Mouse (Mus musculus) cerebellum, adult 8-10 months (tissue): Measurements from ENCODE around the gene Sertad4.

Source experiments
- DNase-seq: peaks from one replicate; pipeline ENCODE4 v3.0.0; 2022

Gene Sertad4

DNA sequence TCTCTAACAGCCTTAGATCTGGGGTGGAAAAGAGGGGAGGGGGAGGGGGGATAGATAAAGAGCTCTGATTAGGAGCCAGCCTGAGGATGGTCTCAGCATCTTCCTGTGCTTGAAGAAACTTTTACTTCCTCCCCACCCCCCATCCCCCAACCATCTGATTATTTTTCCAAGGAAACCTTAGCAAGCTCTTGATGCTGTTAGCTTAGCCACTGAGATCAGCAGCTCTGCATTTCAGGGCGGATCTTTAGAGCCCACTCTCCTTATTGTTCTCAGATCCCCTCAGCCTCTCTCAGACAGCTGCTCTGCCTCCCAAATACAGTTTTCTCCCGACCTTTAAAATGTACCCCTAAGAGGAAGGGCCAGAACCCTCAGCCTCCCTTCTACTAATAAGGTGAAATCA lies 4.4 kb downstream of the Sertad4 start:
- no peak for DNase-seq

DNA sequence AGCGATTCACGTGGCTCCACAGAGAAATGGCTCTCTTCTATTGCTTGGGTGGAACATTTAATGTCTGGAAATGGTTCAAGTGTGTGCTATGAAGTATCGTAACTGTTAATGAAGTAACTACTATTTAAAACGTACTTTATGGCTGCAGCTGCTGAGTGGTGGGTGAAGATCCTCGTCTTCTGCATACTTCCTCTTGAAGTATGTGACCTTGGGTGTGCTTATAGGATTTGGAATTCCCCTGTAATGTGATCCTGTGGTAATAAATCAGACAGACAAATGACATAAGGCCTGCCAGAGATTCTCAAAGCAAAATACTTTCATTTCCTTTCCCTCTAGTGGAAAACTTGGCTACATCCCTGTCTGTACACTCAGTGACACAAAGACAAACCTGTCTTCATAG lies 5.9 kb downstream of the Sertad4 start:
- no peak for DNase-seq

DNA sequence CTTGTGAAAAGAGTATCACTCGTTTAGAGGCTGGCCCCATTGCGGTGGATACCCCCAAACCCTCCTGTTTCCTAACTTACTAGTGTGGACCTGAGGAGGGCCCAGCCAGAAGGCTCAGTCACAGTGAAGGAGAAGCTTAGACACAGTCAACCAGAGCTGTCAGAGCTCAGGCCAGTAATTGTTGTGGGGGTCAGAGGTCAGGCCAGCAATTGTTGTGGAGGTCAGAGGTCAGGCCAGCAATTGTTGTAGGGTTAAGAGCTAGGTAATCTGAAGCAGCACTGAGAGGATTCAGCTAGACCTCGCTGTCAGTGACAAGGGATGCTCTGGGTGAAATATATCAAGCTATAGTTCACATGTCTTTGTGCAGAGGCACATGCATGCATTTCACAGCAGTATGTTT lies 8.3 kb downstream of the Sertad4 start:
- no peak for DNase-seq

DNA sequence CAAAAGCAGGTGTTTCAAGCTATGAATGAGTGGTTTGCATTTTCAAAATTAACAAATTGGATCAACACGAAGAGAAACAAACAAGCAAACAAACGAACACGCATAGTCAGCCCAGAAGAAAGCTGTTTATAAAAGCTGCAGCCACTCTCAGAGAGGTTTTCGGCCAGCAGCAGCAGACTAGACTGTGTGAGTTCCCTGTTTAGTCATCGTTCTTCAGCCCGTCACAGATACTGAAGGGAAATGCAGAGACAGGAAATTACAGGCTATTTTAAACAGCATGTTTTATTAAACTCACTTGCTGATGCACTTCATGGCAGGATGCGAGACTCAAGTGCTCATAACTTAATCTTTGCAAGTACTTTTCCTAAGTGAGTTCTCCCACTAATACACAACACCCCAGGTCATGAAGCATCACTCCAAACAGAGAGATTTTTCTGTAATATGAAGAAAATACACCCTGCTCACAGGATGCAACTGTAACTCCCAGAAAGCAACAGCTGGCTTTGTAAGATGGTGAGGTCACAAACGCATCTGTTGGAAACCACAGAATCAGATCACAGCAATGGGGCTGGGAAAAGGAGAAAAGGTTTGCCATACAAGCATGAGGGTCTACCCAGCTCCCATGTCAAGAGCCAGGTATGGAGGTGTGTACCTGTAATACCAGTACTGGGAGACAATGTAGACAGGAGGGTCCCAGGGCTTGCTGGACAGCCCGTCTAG lies 14.3 kb downstream of the Sertad4 start:
- DNase-seq: no peak

DNA sequence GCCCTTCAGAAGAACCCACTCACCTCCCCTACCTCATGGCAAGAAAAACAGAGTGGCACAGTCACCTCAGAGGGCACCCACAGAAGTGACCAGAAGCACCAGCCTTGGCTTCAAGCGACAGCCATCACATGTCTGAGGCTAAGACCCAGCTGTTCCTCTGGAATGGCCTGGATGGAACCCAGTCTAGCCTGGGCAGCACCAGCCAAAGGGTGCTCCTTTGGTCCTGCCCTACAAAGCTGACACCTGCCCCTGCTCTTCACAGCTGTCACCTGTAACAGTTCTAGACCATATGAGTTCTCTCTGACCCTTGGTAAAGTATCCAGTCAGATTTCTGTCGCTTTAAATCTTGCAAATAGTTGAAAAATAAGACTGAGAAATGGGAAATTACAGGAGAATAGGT lies 14.9 kb downstream of the Sertad4 start:
- no peak for DNase-seq

DNA sequence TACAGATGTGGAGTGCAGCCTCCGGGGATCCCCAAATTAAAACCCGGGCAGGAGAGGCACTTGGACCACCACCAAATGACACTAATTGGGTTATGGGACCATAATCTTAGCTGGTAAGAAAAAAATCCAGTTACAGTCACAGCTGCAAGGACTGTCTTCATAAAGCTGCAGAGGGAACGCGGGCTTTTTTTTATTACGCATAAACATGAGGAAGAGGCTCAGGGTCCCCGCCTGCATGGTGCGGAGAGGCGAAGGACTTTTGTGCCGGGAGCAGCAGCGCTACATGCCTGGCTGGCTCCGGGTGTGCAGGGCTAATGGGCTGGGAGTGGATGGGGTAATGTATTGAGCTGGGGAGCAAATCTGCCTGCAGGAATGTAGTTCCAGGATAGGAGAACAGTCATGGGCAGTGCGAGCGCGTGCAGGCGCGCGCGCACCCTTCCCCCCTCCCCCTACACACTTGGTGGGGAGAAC lies 20.3 kb downstream of the Sertad4 start:
- DNase-seq: no peak

DNA sequence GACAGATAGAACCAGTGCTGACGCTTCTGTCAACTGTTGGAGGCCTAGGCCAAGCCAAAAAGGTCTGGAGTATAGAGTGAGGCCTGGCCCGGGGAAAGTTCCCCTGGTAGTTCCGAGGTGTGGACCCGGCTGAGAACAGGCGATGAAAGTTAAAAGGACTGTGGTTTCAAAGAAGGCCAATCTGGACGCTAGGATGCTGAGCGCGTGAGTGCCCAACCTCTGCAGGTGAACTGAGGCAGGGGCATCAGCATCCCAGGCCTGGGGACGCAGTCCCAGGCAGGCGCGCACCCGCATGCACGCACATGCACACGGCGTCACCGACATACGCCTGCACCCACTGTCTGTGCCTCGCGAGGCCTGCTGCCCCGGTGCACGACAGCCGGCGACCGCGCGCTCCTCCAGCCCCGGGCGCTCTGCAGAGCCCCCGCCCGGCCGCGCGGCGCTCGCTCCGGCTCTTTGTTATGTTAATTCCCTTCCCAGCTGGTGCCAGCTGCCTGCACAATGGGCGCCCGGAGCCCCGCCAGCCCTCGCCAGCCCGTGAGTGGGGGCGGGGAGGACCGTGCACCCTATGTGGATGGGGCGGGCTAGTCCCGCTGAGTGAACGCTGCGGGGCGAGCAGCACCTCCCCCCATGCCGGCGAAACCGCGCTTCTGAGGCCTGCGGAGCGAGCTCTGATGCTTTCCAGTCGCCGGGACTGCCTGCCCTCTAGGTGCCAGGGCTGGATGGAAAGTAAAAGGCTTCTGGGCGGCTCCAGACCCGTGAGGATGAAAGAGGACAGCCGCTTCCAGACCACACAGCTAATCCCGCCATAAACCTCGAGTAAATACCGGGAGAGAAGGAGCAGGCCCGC lies 21.0 kb downstream of the Sertad4 start:
- DNase-seq: peak; percentile 73

DNA sequence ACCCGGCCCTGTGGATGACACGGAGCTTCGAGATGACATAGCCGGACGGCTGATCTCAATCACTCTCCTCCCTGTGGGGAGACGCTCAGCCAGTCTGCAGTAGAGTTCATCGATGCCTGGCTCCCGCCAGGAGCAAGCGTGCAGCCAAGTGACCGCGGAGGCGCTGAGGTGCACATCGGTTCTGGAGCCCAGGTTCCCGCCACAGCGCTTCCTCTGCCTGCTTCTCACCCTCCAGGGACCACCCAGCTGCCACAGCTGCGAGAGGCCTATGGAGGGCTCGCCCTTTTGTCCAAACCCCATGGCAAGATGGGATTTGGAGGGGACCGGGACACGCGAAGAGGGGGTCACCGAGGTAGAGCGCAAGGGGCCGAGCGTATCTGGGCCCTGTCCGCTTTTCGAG lies 22.0 kb downstream of the Sertad4 start:
- no peak for DNase-seq

DNA sequence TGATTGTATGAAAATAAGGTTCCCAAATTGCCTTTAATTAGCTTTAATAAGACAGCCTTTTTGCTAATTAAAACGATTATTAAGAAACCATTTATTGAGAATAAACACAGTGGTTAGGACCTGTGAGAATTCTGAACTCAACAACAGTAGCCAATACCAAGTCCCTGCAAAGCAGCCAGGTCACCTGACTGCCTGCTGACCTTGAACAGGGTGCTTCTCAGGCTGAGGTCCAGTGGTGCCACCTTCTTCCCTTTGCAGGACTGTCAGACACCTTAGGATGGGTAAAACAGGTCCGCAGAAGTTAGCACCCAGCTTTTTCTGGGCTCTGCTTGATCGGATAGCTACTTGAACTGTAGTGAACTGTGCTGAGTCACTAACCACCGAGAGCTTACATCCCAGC lies 22.5 kb downstream of the Sertad4 start:
- DNase-seq: no peak

DNA sequence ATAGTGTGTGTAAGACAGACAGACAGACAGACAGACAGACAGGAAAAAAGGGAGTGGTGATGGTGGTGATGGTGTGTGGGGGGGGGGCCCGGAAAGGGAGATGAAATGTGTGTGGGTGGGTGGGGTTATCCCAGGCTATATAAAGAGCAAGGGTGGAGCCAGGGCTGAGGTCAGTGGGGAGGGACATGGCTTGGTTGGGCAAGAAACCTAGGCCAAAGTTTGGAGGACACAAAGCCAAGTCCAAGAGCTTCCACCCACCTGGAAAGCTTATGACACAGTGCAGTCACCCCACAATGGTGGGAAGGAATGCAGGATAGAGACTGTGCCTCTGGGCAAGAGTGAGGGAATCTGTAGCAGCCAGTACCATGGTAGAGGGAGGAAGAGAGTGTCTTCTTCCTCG lies 23.2 kb downstream of the Sertad4 start:
- DNase-seq: no peak

DNA sequence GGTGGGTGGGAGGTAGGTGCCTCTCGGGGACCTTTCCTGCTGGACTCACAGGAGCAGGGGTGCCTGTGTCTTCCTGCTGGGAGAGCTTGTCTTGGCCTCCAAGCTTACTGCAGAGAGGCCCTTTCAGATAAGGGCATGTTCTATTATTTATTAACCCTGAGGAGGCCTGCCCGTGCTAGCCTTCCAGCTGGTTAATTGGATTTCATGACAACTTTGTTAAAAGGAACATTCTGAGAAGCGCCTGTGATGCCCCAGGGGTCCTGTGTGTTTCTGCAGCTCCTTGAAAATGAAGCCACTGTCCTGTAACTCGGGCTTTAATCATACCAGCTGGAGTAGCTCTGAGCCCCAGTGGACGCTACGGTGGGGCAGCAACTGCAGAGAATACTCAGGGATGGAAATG lies 25.1 kb downstream of the Sertad4 start:
- DNase-seq: no peak

DNA sequence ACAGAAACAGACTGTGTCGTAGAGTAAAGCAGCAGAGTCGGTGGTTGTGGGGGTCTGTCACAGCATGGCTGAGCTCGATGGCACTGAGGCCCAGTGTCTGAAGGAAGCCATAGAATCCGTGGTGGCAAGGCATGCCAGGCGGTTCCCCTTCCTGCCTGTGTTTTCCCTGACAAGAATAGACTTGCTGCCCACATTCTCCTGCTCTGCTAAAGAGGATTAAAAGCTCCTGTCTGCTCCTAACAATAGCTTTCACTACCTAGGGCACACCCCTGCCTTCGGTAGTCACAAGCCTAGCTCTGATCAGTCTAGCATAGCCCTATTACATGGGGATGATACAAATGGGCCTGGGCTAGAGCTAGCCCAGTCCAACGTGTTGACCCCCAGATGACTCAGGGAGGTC lies 26.6 kb downstream of the Sertad4 start:
- no peak for DNase-seq

DNA sequence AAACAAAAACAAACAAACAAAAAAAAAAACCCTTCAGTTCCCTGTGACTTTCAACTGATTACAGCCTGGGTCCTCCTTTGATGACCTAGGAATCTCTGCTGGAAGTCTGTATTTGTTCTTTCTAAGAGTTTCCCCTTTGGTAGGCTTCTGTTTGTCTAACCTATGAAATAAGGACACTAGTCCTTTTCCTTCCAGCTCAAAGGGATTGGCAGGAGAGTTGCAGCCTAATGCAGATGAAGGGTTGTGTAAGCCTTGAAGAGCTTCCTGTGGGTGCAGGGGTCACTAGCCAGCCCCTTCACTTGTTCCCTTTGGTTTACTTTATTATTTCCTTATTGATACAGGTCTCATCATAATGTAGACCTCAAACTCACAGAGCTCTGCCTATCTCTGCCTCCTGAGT lies 27.6 kb downstream of the Sertad4 start:
- no peak for DNase-seq

DNA sequence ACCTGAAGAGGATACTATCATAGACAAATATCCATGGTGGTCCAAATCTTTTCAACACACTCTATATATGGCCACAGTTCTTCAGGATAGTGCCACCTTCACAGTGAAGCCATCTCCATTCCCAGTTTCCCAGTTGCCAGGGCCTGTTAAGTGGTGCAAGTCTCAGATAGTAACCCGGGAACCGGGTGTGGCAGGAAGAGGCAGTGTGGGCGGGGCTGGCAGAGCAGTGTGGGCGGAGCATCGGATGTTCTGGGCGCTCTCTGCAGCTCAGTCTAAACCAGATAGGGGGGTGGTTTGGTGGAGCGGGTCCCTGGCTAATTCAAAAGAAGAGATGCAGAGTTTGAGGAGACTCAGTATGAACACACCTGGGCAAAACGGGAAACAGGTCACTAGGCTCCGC lies 29.8 kb downstream of the Sertad4 start:
- no peak for DNase-seq

DNA sequence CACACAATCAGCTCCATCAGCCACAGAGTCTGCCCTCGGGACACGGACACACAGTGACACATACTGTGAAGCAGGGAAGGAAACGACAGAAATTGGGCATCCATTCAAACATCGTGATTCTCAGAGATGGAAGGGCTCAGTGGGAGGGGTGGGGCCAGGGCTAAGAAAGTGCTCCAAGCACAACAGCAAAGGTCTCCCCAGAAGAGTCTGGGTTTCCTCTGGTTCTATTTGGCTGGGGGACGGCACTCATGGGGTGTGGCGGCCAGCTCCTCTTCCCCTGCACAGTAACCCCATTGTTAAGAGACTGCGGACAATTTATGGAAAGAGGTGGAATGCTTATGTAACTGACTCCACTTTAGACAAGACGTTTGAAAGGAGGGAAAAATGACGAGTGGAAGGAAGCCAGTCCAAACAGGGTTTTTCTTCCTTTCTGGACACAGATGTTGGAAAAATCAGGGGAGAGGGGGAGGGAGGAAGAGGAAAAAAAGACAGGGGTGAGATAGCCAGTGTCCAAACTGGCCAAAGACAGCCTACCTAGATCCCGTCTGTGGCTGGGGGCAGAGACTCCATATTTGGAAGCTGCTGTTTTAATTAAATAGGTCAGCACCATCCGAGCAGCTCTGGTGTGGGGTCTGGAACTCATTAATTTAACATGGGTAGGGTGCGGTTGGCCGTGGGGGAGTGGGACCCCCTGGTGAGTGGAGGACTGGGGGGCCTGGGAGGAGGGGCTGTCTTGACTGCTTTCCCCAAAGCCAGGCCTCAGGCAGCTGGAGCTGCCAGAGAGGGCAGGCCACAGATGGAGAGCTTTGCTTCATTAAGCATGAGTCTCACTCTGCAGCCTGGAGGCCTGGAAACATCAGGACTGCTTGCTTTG lies 32.7 kb downstream of the Sertad4 start:
- peak; percentile 10 for DNase-seq

DNA sequence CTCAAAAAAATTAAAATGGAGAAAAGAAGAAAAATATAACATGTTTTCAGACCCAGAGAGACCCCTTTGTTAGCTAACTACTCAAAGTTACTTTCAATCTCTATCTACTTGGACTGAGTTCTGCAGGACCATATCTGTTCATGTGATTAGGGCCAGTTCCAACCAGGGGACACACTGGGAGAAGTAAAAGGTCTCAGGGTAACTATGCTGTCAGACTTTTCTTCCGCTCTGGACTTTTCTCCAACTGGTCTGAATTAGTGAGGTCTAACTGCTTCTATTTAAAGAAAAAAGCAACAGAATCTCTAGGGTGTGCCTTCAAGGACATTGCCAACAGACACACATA lies 33.3 kb downstream of the Sertad4 start:
- no peak for DNase-seq

DNA sequence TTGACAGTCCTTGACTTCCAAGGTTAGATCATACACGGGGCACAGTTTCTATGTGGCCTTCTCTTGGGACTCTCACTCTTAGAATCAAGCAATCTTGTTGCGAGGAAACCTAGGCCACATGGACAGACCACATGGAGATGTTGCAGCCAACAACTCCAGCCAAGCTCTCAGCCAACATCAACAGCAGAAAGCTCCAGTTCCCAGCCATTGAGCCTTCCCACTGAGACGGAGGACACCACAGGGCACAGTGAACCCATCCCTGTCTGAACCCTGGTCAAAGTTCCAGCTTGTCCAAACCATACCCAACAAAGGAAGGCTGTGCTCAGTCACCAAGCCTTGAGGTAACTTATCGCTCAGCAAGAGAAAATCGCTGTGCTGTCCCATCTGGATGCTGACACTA lies 37.2 kb downstream of the Sertad4 start:
- DNase-seq: no peak

DNA sequence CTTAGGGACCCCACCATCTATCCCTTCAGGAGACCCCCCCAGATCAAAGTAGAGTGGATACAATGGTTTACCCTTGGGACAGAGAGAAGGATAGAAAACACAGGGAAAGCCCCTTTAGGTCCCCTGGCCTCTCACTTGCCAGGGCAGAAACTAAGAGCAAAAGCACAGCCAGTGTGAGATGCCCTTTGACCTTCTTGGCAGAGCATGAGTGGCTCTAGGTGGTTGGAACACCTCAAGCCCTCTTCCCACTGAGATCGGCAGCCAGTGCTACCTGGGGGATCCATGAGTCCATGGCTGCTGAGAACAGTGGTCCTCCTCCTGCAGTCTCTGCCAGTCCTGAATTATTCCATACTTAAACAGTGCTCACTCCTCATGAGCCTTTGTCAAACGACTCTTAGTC lies 39.8 kb downstream of the Sertad4 start:
- DNase-seq: no peak

DNA sequence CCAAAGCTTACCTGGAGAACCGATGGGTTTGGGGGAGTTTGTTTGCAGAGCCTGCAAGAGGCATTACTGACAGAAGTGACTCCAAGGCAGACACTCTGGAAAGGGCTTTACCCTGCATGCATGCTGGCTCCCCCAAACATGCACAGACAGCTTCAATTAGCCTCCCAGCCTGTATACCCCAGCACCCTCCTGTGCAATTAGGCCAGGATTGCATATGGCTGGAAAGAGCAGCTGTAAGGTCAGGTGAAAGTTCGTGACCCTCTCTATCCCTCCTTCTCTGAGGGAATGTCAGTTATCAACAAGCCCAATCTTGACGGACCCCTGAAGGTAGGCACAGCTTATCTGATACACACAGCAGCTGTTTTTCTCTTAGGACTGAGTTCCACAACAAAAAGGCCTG lies 40.9 kb downstream of the Sertad4 start:
- DNase-seq: no peak

DNA sequence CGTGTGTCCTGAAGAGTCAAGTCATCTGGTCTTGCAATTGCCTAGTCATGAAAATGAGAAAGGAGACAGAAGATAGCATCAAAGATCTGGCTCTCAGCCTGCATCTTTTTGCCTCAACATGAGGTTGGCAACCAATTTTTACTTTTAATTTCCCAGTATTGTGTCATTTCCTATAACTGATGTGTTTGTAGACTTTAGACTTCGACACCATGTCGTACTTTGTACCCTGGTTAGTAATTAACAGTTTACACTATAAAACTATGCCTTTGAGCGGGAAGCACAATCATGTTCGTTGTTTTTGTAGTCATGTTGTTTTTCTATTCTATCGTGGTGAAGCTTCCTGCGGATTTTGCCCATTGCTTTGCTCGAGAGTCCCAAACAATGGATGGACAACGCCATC lies 42.8 kb downstream of the Sertad4 start:
- no peak for DNase-seq

DNA sequence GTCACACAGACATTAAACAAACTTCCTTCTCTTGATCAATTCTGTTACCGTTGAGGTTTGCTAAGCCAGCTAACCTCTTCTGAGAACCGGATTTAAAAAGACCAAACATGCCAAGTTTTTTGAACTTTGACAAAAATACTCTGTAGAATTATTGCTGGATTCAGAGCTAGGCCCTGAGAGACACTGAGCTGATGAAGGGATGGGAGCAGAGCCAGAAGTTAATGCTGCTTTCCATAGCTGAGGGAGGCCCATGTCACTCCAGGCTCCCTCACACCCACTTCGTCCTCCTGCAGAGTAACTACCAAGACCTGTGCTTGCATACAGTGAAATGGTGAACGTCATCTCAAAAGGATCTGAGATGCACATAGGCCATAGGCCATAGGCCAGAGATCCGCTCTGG lies 43.3 kb downstream of the Sertad4 start:
- DNase-seq: no peak

DNA sequence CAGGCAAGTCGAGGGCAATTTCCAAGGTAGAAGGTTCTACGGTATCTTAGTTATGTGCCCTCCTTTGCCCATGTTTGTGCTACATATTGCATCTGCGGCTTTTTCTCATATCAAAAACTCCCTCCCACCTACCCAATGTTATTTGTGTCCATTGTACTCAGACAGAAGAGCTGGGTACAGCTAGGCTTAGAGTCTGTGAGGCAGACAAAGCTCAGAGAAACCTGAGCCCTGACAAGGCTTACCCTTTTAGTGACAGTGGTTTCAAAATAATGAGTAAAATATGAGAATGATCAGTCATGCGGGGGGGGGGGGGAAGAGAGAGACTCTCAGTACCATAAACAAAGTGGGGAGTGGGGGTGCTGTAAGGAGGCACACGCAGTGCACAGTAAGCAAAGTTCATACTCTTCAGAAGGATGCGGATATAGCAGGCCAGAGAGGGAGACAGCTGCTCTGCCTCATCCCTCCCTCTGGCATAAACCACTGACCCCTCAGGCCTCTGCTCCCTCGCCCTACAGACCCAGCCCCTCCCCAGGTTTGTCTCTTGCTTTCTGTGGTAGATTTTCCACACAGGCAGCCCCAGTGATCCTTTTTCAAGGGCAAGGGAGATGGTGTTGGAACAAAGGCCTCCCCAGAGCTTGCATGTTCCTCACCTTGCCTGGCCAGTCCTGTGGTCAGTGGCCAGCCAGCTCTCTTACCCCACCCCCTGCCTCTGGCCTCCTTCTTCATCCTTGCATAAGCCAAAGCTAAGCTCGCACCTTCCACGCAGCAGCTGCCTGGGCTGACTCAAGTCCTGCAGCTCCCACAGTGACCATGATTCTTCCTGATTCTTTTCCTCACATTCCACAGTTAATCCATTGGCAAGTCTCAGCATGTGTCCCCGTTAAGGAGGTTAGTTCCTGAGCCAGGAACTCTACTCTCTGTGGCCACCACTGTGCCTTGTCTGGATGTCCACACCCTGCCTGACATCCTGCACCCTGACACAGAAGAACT lies 49.1 kb downstream of the Sertad4 start:
- no peak for DNase-seq
